Mouse (Mus musculus) heart, postnatal 0 days (tissue): ENCODE data around the gene Ube2d3. TPM values are rescaled to one million over a fixed set of nuclear protein-coding genes. Genes with fewer than 3 reads are reported as not detected.

ENCODE experiments used
- ATAC-seq: fragments of 200-750 bp; cut with Nextera tagmentation; 2 replicates; pipeline ENCODE4 v1.8.0; 2017; ENCODE audit warnings: low read depth, moderate number of reproducible peaks, moderate library complexity; ENCODE audit not compliant: insufficient read depth
- DNase-seq: peaks from one replicate; pipeline ENCODE4 v3.0.0-alpha.2; 2016; ENCODE audit warnings: low spot score
- H3K27ac ChIP-seq: fragments of 300-500 bp; sonication (generic); 2 replicates; pipeline ENCODE4 v1.5.1; 2014; ENCODE audit warnings: low read depth, mild to moderate bottlenecking
- H3K27me3 ChIP-seq: fragments of 300-500 bp; sonication (generic); 2 replicates; pipeline ENCODE4 v1.6.1; 2014; ENCODE audit warnings: low read length, mixed read lengths; ENCODE audit not compliant: control insufficient read depth, insufficient read depth
- H3K36me3 ChIP-seq: fragments of 300-500 bp; sonication (generic); replicated peaks from 2 replicates; pipeline ENCODE4 v1.6.1; 2014; ENCODE audit warnings: low read length, mixed read lengths; ENCODE audit not compliant: control insufficient read depth, insufficient read depth
- H3K4me1 ChIP-seq: fragments of 300-500 bp; sonication (generic); 2 replicates; pipeline ENCODE4 v1.6.1; 2014; ENCODE audit warnings: antibody characterized with exemption; ENCODE audit not compliant: control insufficient read depth, insufficient read depth
- H3K4me2 ChIP-seq: fragments of 300-500 bp; sonication (generic); 2 replicates; pipeline ENCODE4 v1.6.1; 2014; ENCODE audit warnings: low read depth, mild to moderate bottlenecking, low read length, moderate library complexity
- H3K4me3 ChIP-seq: fragments of 300-500 bp; sonication (generic); 2 replicates; pipeline ENCODE4 v1.5.1; 2014; ENCODE audit warnings: low read depth, low read length
- H3K9ac ChIP-seq: fragments of 300-500 bp; sonication (generic); replicated peaks from 2 replicates; pipeline ENCODE4 v1.6.1; 2014; ENCODE audit warnings: low read depth, low read length, mixed read lengths
- H3K9me3 ChIP-seq: fragments of 300-500 bp; sonication (generic); replicated peaks from 2 replicates; pipeline ENCODE4 v1.6.1; 2016; ENCODE audit warnings: low read length; ENCODE audit not compliant: control insufficient read depth
- CTCF ChIP-seq: IDR thresholded peaks from 2 replicates; pipeline ENCODE4 v1.5.1; 2016; ENCODE audit warnings: antibody characterized with exemption, control low read depth, low read depth
- EP300 ChIP-seq: IDR thresholded peaks from 2 replicates; pipeline ENCODE4 v1.6.1; 2016; ENCODE audit warnings: antibody characterized with exemption, low read depth
- WGBS: fragments of 180-500 bp; shearing (Covaris S2); extraction: QIAGEN DNeasy Blood & Tissue Kit; methylation state at CpG from one replicate; pipeline ENCODE4 v1.1.7; 2014; 5-methylcytosine and 5-hydroxymethylcytosine counted together
- polyA plus RNA-seq: library from polyadenylated mRNA; unstranded; fragments of >200 nt; fragmentation: Nextera tagmentation; extraction: Ambion mirVana; gene quantifications from 2 replicates; pipeline ENCODE4 v1.2.1, GENCODE M21; 2015
- total RNA-seq: library from RNA; depleted of rRNA; stranded (reverse); fragments of >200 nt; gene quantifications from 2 replicates; pipeline ENCODE4 v1.2.3, GENCODE M21; 2014; ENCODE audit warnings: low replicate concordance

Ube2d3 gene
- total and polyA plus RNA-seq, 2 experiments from 2014 or later, result 429 to 1,112 TPM

GRCm38 (mm10) chr3:135498891-135499290 is 60.9 kb downstream of the Ube2d3 start:
- no peak overlapping the region for H3K4me2 ChIP-seq
- no peaks in the 10 kb centered on the region for H3K9me3 ChIP-seq
- H3K27ac ChIP-seq, result no peak overlapping the region
- no peaks in the 10 kb centered on the region for H3K27me3 ChIP-seq
- TF ChIP-seq EP300, result no peak
- TF ChIP-seq CTCF, result no peak
- ATAC-seq (no peak), DNase-seq (no peak)
- no peak overlapping the region for H3K4me3 ChIP-seq
- 25% methylated on average over 5 of the region's 5 CpGs for WGBS
- peaks cover 20% of the 10 kb centered on the region for H3K4me1 ChIP-seq
- no peaks in the 10 kb centered on the region for H3K36me3 ChIP-seq
- no peak overlapping the region for H3K9ac ChIP-seq

DNA sequence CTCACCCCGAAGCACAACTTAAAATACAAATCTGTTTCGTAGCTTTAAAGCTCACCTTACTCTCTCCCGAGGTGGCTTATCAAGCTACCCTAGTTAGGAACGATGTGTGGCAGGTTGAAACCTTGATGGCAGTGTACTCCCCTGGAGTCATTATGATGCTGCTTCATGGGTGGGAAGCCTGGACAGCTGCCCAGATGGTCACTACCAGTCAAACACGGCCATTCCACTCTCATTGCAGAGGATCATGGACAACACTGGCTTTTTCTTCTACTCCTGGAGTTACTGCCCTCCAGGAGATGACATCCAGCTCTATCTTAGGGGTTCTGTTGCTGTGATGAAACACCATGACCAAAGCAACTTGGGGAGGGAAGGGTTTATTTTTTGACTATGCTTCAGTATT is 65.2 kb downstream of the Ube2d3 start:
- Histone ChIP-seq H3K36me3 (no peaks in the 10 kb centered on the region), H3K9me3 (no peaks in the 10 kb centered on the region), H3K9ac (0 out of 2 replicates have a peak overlapping the region, but pooled peaks have one; percentile 18), H3K4me2 (peak overlapping the region; percentile 35), H3K27me3 (no peaks in the 10 kb centered on the region), H3K4me1 (peaks cover 20% of the 10 kb centered on the region), H3K27ac (peak overlapping the region; percentile 81), H3K4me3 (no peak overlapping the region)
- ATAC-seq, result no peak
- TF ChIP-seq CTCF (no peak), EP300 (no peak)
- 38% methylated on average over 5 of the region's 5 CpGs for WGBS
- DNase-seq, result peak; percentile 14

- TF ChIP-seq CTCF (peak; percentile 72), EP300 (no peak)
- 65% methylated on average over 10 of the region's 10 CpGs for WGBS
- Histone ChIP-seq H3K4me3 (no peak overlapping the region), H3K36me3 (no peaks in the 10 kb centered on the region), H3K9ac (no peak overlapping the region), H3K4me2 (no peak overlapping the region), H3K4me1 (peaks cover 20% of the 10 kb centered on the region), H3K9me3 (no peaks in the 10 kb centered on the region), H3K27me3 (no peaks in the 10 kb centered on the region), H3K27ac (no peak overlapping the region)
- ATAC-seq (no peak), DNase-seq (no peak)
These were observed 67.5 kb downstream of the Ube2d3 start for GRCm38 (mm10) chr3:135505369-135505909.

DNA sequence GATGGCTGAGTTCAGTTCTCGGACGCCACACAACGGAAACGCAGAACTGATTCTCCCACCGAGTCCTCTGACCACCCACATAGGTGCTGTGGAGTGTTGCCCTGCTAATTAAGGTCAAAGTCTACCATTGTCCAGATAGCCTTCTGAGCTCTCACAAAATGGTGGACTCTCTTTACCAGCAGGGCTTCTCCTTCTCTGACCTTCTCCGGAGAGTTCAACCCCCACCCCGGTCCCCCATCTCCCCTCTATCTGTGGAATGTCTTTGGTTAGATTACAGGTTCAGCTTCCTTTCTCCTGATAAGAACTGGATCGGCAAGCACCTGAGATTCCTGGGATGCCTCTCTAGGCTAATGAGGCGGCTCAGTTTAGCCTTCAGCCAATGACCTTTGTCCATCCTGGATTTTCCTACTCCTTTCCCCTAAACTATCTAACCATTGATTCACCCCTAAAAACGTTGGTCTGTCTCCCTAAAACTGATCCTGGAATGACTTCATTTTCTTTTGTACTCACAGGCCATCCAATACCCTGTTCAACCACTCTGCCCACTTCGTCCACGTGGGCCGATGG is 68.0 kb downstream of the Ube2d3 start:
- no peak overlapping the region for H3K27ac ChIP-seq
- TF ChIP-seq CTCF (no peak), EP300 (no peak)
- ATAC-seq, result no peak
- H3K9me3 ChIP-seq, result no peaks in the 10 kb centered on the region
- 0 out of 2 replicates have a peak, but pooled peaks cover 1% of the 10 kb centered on the region for H3K36me3 ChIP-seq
- H3K27me3 ChIP-seq, result no peaks in the 10 kb centered on the region
- H3K4me1 ChIP-seq, result peaks cover 21% of the 10 kb centered on the region
- no peak overlapping the region for H3K4me2 ChIP-seq
- H3K9ac ChIP-seq, result no peak overlapping the region
- WGBS, result 80% methylated on average over 13 of the region's 13 CpGs
- DNase-seq, result no peak
- H3K4me3 ChIP-seq, result no peak overlapping the region

- Histone ChIP-seq H3K9ac (no peak overlapping the region), H3K36me3 (0 out of 2 replicates have a peak, but pooled peaks cover 3% of the 10 kb centered on the region), H3K4me2 (no peak overlapping the region), H3K4me3 (no peak overlapping the region), H3K27me3 (no peaks in the 10 kb centered on the region), H3K4me1 (peaks cover 18% of the 10 kb centered on the region), H3K27ac (no peak overlapping the region), H3K9me3 (no peaks in the 10 kb centered on the region)
- 87% methylated on average over 7 of the region's 7 CpGs for WGBS
- DNase-seq (no peak), ATAC-seq (no peak)
- TF ChIP-seq CTCF (no peak), EP300 (no peak)
These were observed 69.6 kb downstream of the Ube2d3 start for GRCm38 (mm10) chr3:135507506-135507905.

DNA sequence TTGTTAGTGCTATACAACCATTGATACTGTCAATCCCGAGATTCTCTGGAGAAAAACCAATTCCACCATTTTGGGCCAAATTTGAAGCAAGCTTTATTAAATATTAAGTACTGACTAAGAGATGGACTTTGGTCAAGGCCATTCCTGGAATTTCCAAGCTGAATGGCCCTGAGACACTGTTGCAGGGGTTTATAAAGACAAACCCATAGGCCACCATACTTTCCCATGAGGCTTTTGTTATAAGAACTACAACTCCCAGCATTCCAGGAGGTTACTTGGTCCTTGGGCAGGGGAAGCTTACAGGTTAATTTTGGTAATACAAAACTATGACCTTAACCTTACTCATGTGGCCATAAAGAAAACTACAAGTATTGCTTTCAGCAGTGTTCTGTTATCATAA is 70.2 kb downstream of the Ube2d3 start:
- Histone ChIP-seq H3K4me2 (no peak overlapping the region), H3K9me3 (no peaks in the 10 kb centered on the region), H3K4me1 (peaks cover 12% of the 10 kb centered on the region), H3K4me3 (no peak overlapping the region), H3K27me3 (no peaks in the 10 kb centered on the region), H3K9ac (no peak overlapping the region), H3K27ac (no peak overlapping the region), H3K36me3 (peaks cover 3% of the 10 kb centered on the region; the same call in 1 of the 2 replicates)
- TF ChIP-seq EP300 (no peak), CTCF (no peak)
- ATAC-seq (no peak), DNase-seq (no peak)
- WGBS, result 78% methylated on average over 1 of the region's 1 CpGs
